Mouse (Mus musculus) lung, postnatal 25 days (tissue): ENCODE data around the gene Erbb4.

Experiments
- DNase-seq: peaks from one replicate; pipeline ENCODE4 v3.0.0; 2022; ENCODE audit warnings: low spot score

Erbb4 gene

GRCm38 (mm10) chr1:68089623-68090022 lies 1018.2 kb downstream of the Erbb4 start:
- no peak for DNase-seq

- DNase-seq = no peak
Measured at GRCm38 (mm10) chr1:68056494-68056893, 1051.4 kb downstream of the Erbb4 start.

GRCm38 (mm10) chr1:68054715-68055114 lies 1053.1 kb downstream of the Erbb4 start:
- DNase-seq = no peak

GRCm38 (mm10) chr1:68049856-68050255 lies 1058.0 kb downstream of the Erbb4 start:
- DNase-seq = no peak

GRCm38 (mm10) chr1:68047139-68047538 lies 1060.7 kb downstream of the Erbb4 start:
- DNase-seq = no peak

- no peak for DNase-seq
Measured at GRCm38 (mm10) chr1:68046551-68046970, 1061.3 kb downstream of the Erbb4 start.

- no peak for DNase-seq
Measured at GRCm38 (mm10) chr1:68024086-68024940, 1083.5 kb downstream of the Erbb4 start.

- DNase-seq = no peak
Measured at GRCm38 (mm10) chr1:68020020-68020419, 1087.8 kb downstream of the Erbb4 start.

GRCm38 (mm10) chr1:68019618-68020017 lies 1088.2 kb downstream of the Erbb4 start:
- DNase-seq = no peak
